Mouse (Mus musculus): ENCODE measurements around the gene Aff1.

- no peak for TF ChIP-seq EP300 (IDR thresholded peaks at IDR 0.05; ENCODE audit: insufficient read depth, low read depth, low read length)
- TF ChIP-seq CTCF (IDR thresholded peaks at IDR 0.05; ENCODE audit: low read depth, low read length): no peak
- TF ChIP-seq POLR2A (IDR thresholded peaks at IDR 0.05; ENCODE audit: insufficient read depth, low read length): no peak
Measured at GRCm38 (mm10) chr5:103856286-103857009, 164.3 kb downstream of the Aff1 start.
